Mouse (Mus musculus): ENCODE data around the gene Gm3573. TPM values are rescaled to one million over a fixed set of nuclear protein-coding genes. Genes with fewer than 3 reads are reported as not detected.
"Not testable (repeated sequence)": the region's sequence is repeated elsewhere in the genome, so short reads cannot be mapped to it uniquely, and the experiment has no call there.

Gm3573 gene
- not detected for total RNA-seq (2021)

DNA sequence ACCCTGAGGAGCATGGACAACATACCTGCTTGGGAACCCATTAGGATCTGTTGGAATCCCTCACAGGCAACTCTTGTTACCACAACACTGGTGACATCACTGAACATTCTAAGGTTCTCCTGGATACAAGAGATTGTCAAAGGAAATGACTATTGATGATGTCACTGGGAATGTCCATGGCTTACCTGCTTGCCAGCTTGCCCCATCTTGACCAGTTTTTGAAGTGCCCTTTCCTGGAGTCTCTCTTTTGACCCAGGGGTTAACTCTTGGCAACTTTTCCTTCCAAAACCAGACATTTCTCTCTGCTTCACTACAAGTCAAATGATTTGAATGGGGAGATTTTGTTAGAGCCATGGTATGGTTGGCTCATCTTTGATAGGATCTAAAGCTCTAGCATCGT, at the start of gene Gm3573:
Gene Gm3573, minus strand, starts transcription at position 101 of the 400 bp plus-strand sequence.
- DNase-seq = not testable (repeated sequence)

DNA sequence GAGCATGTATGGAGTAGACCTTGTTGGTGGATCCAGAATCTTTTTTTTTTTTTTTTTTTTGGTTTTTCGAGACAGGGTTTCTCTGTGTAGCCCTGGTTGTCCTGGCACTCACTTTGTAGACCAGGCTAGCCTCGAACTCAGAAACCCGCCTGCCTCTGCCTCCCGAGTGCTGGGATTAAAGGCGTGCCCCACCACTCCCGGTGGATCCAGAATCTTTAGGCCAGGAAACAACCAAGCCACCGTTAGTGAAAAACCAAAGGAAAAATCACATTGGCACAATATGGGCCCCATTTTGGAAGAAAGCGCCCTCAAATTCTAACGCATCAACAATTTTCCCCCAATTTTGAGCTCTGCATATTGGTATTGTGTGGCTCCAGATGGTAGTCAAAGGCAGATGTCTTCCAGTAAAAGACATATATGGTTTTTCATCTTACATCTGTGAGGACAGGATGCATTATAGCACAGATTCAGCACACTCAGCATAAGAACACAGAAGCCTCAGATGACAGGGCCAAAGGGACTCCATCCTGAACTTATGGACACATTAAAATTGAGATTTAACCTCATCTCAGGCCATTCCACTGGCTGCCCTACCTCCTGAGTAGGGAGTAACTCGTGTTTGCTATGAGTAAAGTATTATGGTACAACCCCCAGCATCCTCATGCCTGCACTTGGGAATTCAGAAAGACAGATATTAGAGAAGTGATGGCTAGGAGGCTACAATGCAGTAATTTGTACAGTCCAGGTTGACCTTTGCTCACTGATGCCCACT, 26.4 kb upstream of the Gm3573 start:
- peak; percentile 4 to 5 for DNase-seq

More for the DNA sequence above, at the start of gene Gm3573:
- intact Hi-C loops (cut with DNase I) = not testable (repeated sequence)

DNA sequence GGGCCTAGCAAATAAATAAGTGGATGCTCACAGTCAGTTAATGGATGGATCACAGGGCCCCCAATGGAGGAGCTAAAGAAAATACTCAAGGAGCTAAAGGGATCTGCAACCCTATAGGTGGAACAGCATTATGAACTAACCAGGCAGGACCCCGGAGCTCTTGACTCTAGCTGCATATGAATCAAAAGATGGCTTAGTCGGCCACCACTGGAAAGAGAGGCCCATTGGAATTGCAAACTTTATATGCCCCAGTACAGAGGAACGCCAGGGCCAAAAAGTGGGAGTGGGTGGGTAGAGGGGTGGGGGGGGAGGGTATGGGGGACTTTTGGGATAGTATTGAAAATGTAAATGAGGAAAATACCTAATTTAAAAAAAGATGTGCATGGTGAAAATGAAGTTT, 6.7 kb downstream of the Gm3573 start:
- intact Hi-C loops (cut with DNase I); DNase-seq: not testable (repeated sequence)

More for the DNA sequence above, 26.4 kb upstream of the Gm3573 start:
- intact Hi-C loops (cut with DNase I) = not testable (repeated sequence)

DNA sequence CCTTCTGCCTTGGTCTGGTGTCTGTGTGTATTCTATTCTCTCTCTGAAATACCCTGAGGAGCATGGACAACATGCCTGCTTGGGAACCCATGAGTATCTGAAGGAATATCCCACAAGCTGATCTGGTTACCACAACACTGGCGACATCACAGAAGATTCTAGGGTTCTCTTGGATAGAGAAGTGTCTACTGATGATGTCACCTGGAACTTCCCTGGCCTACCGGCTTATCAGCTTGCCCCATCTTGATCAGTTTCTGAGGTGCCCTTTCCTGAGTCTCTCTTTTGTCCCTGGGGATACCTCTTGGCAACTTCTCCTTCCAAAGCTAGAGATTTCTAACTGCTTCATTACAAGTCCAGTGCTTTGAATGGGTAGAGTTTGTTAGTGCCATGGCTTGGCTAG, 28.1 kb downstream of the Gm3573 start, which contains the start of gene Gm17027:
Gene Gm17027, minus strand, starts transcription at position 101 of the 400 bp plus-strand sequence.
- DNase-seq; intact Hi-C loops (cut with DNase I): not testable (repeated sequence)

Other genes with a start within 250 kb of the Gm3573 start
- not detected for gene 1700024B05Rik, start 246.8 kb downstream of the Gm3573 start, total RNA-seq (2021)
- gene Gm6401, start 222.9 kb downstream of the Gm3573 start, total RNA-seq (2021) = not detected
- gene Gm3543, start 207.5 kb downstream of the Gm3573 start, total RNA-seq (2021) = not detected
- gene Gm7951, start 73.4 kb downstream of the Gm3573 start, total RNA-seq (2021) = not detected
- not detected for gene Gm17027, start 28.2 kb downstream of the Gm3573 start, total RNA-seq (2021)
- not detected for gene Gm17026, start 69.3 kb upstream of the Gm3573 start, total RNA-seq (2021)
- gene Gm9611, start 106.6 kb upstream of the Gm3573 start, total RNA-seq (2021) = not detected
- gene Gm7995, start 119.4 kb upstream of the Gm3573 start, total RNA-seq (2021) = not detected
- gene Gm8005, start 248.9 kb upstream of the Gm3573 start, total RNA-seq (2021) = not detected